Mouse (Mus musculus) liver, postnatal 0 days (tissue): ENCODE results near the gene Vps18. TPM values are rescaled to one million over a fixed set of nuclear protein-coding genes. Genes with fewer than 3 reads are reported as not detected.

Experiments used
- ATAC-seq: fragments of 200-750 bp; cut with Nextera tagmentation; 2 replicates; pipeline ENCODE4 v1.8.0; 2017; ENCODE audit warnings: mild to moderate bottlenecking, moderate library complexity
- DNase-seq: peaks from one replicate; pipeline ENCODE4 v3.0.0-alpha.2; 2016
- H3K27ac ChIP-seq: fragments of 300-500 bp; sonication (generic); 2 replicates; pipeline ENCODE4 v1.5.1; 2014; ENCODE audit warnings: antibody characterized with exemption, moderate library complexity, mild to moderate bottlenecking, low read depth
- H3K27me3 ChIP-seq: fragments of 300-500 bp; sonication (generic); 2 replicates; pipeline ENCODE4 v1.6.1; 2014; ENCODE audit warnings: low read length, control low read depth, mixed read lengths; ENCODE audit not compliant: insufficient read depth
- H3K36me3 ChIP-seq: fragments of 300-500 bp; sonication (generic); replicated peaks from 2 replicates; pipeline ENCODE4 v1.6.1; 2014; ENCODE audit warnings: mild to moderate bottlenecking, control low read depth, low read length, moderate library complexity, mixed read lengths; ENCODE audit not compliant: insufficient read depth
- H3K4me1 ChIP-seq: fragments of 300-500 bp; sonication (generic); 2 replicates; pipeline ENCODE4 v1.6.1; 2014; ENCODE audit warnings: antibody characterized with exemption, mild to moderate bottlenecking, control low read depth; ENCODE audit not compliant: insufficient read depth
- H3K4me2 ChIP-seq: fragments of 300-500 bp; sonication (generic); 2 replicates; pipeline ENCODE4 v1.6.1; 2014; ENCODE audit warnings: low read depth, mild to moderate bottlenecking, low read length, moderate library complexity, mixed read lengths
- H3K4me3 ChIP-seq: fragments of 300-500 bp; sonication (generic); 2 replicates; pipeline ENCODE4 v1.5.1; 2014; ENCODE audit warnings: low read depth, low read length
- H3K9ac ChIP-seq: fragments of 300-500 bp; sonication (generic); replicated peaks from 2 replicates; pipeline ENCODE4 v1.6.1; 2014; ENCODE audit warnings: mild to moderate bottlenecking, moderate library complexity
- H3K9me3 ChIP-seq: fragments of 300-500 bp; sonication (generic); 2 replicates; pipeline ENCODE4 v1.6.1; 2016; ENCODE audit warnings: mild to moderate bottlenecking, control low read depth, low read length, mixed read lengths
- CTCF ChIP-seq: sonication (generic); IDR thresholded peaks from 2 replicates; pipeline ENCODE4 v1.5.1; 2016; ENCODE audit warnings: antibody characterized with exemption, low read depth
- EP300 ChIP-seq: IDR thresholded peaks from 2 replicates; pipeline ENCODE4 v1.6.1; 2016; ENCODE audit warnings: antibody characterized with exemption, low read depth, mild to moderate bottlenecking
- WGBS: fragments of 180-500 bp; shearing (Covaris S2); extraction: QIAGEN DNeasy Blood & Tissue Kit; methylation state at CpG from one replicate; pipeline ENCODE4 v1.1.7; 2014; ENCODE audit not compliant: insufficient replicate concordance; 5-methylcytosine and 5-hydroxymethylcytosine counted together
- polyA plus RNA-seq: library from polyadenylated mRNA; unstranded; fragments of >200 nt; fragmentation: Nextera tagmentation; extraction: Ambion mirVana; gene quantifications from 2 replicates; pipeline ENCODE4 v1.2.1, GENCODE M21; 2015

The Vps18 gene
- polyA plus RNA-seq: 4.7 TPM in 2 replicates

DNA sequence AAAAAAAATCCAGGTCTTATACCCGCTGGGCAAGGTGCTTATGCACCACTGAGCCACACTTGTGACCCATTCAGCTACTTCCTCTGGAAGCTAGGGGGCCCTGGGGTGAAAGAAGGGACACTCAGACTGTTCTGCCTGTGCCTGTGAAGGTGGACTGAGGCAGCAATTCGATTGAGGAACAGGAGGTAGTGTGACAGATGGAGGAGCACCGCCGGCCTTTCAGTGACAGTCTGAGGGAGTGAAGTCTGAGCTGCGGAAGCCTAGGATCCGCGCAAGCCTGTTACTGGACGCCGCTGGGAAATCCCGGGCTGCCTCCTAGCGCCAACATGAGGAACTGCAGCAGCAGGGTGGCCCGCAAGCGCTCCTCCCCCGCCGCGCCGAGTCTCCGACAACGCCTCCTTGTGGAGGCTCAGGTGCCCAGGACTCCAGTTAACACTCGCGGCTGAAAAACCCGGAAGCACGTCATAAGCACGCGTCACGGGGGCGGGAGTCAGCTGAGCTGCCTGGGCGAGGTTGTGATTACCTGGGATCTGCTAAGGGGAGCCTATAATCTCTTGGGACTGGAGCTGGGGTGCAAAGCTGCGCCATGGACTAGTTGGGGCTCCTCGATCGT lies at the start of gene Vps18:
Vps18 (plus strand) TSS at position 471 of the 613 bp plus-strand sequence.
- peak; percentile 99 for DNase-seq
- peak; percentile 99 for ATAC-seq
- under 1% methylated on average over 31 of the region's 31 CpGs for WGBS

DNA sequence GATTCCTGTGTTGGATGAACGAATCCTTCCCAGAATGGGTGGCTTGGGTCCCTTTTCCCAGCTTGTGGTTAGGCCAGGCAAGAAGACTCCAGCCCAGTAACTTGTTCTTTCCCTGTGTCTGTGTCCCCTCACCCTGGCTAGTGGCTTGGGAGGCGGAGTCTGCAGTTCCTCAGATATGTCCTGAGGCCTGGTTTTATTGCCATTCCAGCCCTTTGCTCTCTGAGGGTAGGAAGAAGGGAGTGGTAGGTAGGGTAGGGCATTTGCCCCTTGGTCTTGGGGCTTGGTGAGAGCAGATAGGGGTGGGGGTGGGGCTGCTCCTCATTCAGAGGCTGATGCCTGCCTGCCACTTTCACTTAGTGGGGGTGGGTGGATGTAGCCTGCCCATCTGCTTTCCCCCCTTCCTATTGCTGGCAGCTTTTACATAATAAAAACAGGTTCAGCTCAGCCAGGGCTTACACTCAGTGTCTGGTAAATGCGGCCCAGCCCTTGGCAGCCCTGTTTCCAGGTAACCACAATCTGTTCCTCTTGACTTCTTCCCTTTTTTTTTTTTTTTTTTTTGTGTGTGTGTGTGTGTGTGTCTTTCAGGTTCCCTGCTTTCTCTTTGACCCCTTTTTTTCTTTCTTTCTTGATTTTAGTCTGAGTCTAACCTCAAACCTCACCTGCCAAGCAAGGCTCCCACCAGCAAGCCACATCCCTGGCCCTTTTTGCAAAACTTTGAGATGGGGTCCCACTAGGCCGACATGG lies 48.3 kb upstream of the Vps18 start:
- Histone ChIP-seq H3K4me1 (peaks cover 11% of the 10 kb centered on the region), H3K4me3 (no peak overlapping the region), H3K9ac (no peak overlapping the region), H3K4me2 (no peak overlapping the region), H3K27me3 (peaks cover 38% of the 10 kb centered on the region), H3K9me3 (no peaks in the 10 kb centered on the region), H3K27ac (no peak overlapping the region), H3K36me3 (no peaks in the 10 kb centered on the region)
- DNase-seq (no peak), ATAC-seq (no peak)
- 62% methylated on average over 4 of the region's 4 CpGs for WGBS
- no peak for TF ChIP-seq CTCF
- no peak for TF ChIP-seq EP300

More for the DNA sequence above, at the start of gene Vps18:
- H3K4me1 ChIP-seq: peaks cover 13% of the 10 kb centered on the region
- TF ChIP-seq CTCF: peak; percentile 100
- no peak; the same call in 1 of the 2 replicates for TF ChIP-seq EP300
- H3K4me2 ChIP-seq: peak within 1 kb of the TSS; percentile 91
- peaks cover 25% of the 10 kb centered on the region for H3K36me3 ChIP-seq
- peak within 1 kb of the TSS; percentile 74 for H3K4me3 ChIP-seq
- no peaks in the 10 kb centered on the region for H3K27me3 ChIP-seq
- H3K27ac ChIP-seq: peak within 1 kb of the TSS; percentile 81
- no peaks in the 10 kb centered on the region for H3K9me3 ChIP-seq
- peak within 1 kb of the TSS; percentile 82 for H3K9ac ChIP-seq

DNA sequence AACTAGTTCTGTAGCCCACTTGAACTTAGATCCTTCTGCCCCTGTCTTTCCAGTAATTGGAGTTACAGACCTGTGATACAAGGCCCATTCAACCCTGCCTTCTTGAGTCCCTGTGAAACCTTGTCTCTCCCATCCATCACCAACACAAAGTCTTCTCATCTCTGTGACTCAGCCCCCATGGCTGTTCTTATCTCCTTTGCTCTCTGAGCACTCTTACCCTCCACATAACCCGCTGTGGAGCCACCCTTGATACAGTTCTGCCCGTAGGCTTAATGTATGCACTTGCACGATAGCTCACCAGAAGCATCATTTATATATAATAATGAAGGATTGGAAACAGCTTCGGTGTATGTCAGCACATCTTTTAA lies 47.7 kb upstream of the Vps18 start:
- Histone ChIP-seq H3K4me1 (peaks cover 11% of the 10 kb centered on the region), H3K27me3 (peaks cover 33% of the 10 kb centered on the region), H3K27ac (no peak overlapping the region), H3K9ac (no peak overlapping the region), H3K36me3 (no peaks in the 10 kb centered on the region), H3K9me3 (no peaks in the 10 kb centered on the region), H3K4me3 (no peak overlapping the region), H3K4me2 (no peak overlapping the region)
- DNase-seq (no peak), ATAC-seq (no peak)
- 77% methylated on average over 4 of the region's 4 CpGs for WGBS
- TF ChIP-seq EP300: no peak
- no peak for TF ChIP-seq CTCF

DNA sequence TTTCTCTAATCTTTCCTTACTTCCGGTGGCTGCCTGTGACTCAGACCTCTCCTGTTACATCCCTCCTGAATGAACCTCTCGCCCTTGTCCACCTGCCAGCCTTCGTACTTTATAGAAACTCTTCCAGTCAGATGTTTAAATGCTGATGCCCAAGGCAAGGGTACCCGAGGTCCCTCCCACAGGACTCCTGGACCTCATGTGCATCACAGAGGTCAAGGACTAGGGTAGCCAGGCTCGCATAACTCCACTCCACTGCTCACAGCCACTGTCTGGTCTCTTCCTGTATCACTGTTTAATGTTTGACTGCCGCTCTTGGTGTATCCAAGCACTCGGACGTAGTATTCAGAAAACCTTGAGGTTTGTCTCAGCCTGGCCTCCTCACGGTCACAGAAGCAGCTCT lies 46.0 kb upstream of the Vps18 start:
- ATAC-seq (no peak), DNase-seq (no peak)
- H3K4me3 ChIP-seq: no peak overlapping the region
- no peak overlapping the region for H3K4me2 ChIP-seq
- TF ChIP-seq CTCF: no peak
- no peak for TF ChIP-seq EP300
- no peak overlapping the region for H3K9ac ChIP-seq
- H3K36me3 ChIP-seq: no peaks in the 10 kb centered on the region
- H3K9me3 ChIP-seq: no peaks in the 10 kb centered on the region
- H3K27me3 ChIP-seq: peaks cover 15% of the 10 kb centered on the region
- 56% methylated on average over 9 of the region's 9 CpGs for WGBS
- peaks cover 3% of the 10 kb centered on the region for H3K4me1 ChIP-seq
- no peak overlapping the region for H3K27ac ChIP-seq

DNA sequence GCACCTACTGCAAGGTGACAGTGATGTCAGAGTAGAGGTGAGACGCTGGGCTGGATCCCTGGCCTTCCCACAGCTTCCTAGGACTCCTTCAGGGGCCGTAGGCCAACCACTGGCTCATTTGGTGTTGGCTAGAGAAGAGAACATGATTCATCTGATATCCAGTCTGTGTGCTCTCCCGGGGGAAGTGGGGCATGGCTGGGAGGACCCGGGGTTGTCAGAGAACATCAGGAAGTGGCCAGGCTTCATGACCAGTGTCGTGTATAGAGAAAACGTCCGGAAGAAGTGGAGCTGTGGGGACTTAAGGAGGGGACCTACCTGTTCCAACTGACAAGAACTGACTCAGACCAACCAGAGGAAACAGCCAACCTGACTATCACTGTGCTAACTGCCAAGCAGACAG lies 43.3 kb upstream of the Vps18 start:
- Histone ChIP-seq H3K27me3 (no peaks in the 10 kb centered on the region), H3K4me3 (no peak overlapping the region), H3K9ac (no peak overlapping the region), H3K4me2 (no peak overlapping the region), H3K9me3 (no peaks in the 10 kb centered on the region), H3K27ac (no peak overlapping the region), H3K36me3 (no peaks in the 10 kb centered on the region), H3K4me1 (no peaks in the 10 kb centered on the region)
- WGBS: 56% methylated on average over 7 of the region's 7 CpGs
- no peak for TF ChIP-seq CTCF
- TF ChIP-seq EP300: no peak
- ATAC-seq (no peak), DNase-seq (no peak)

DNA sequence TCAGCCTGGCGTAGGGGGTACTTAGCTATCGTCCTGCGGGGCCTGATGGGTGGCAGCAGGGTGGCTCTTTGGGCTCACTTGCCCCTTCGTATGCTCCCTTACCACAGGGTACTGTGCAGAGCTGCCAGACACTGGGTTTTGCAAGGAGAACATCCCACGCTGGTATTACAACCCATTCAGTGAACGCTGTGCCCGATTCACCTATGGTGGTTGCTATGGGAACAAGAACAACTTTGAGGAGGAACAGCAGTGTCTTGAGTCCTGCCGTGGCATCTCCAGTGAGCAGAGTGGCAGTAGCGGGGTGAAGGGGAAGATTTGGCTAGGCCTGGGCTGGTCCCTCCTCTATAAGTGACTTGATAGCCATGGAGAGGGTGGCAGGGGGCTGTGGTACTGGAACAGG lies 40.6 kb upstream of the Vps18 start:
- H3K27ac ChIP-seq: no peak overlapping the region
- H3K27me3 ChIP-seq: no peaks in the 10 kb centered on the region
- no peak for DNase-seq
- H3K9ac ChIP-seq: no peak overlapping the region
- no peaks in the 10 kb centered on the region for H3K36me3 ChIP-seq
- no peak overlapping the region for H3K4me2 ChIP-seq
- ATAC-seq: no peak
- 75% methylated on average over 9 of the region's 9 CpGs for WGBS
- no peak overlapping the region for H3K4me3 ChIP-seq
- peaks cover 4% of the 10 kb centered on the region; the same call in 1 of the 2 replicates for H3K4me1 ChIP-seq
- TF ChIP-seq CTCF: no peak
- TF ChIP-seq EP300: no peak
- H3K9me3 ChIP-seq: no peaks in the 10 kb centered on the region
